Mouse (Mus musculus) lung, embryonic 14.5 days (tissue): Measurements from ENCODE around the gene Tbc1d17. TPM values are rescaled to one million over a fixed set of nuclear protein-coding genes. Genes with fewer than 3 reads are reported as not detected.

ENCODE experiments used
- ATAC-seq: fragments of 200-750 bp; cut with Nextera tagmentation; 2 replicates; pipeline ENCODE4 v1.8.0; 2017; ENCODE audit warnings: mild to moderate bottlenecking, moderate TSS enrichment, moderate library complexity; ENCODE audit not compliant: insufficient read depth
- DNase-seq: peaks from one replicate; pipeline ENCODE4 v3.0.0-alpha.2; 2015
- H3K27ac ChIP-seq: fragments of 300-500 bp; sonication (generic); 2 replicates; pipeline ENCODE4 v1.5.1; 2014; ENCODE audit warnings: low read depth, mild to moderate bottlenecking, moderate library complexity
- H3K27me3 ChIP-seq: fragments of 300-500 bp; sonication (generic); 2 replicates; pipeline ENCODE4 v1.6.1; 2014; ENCODE audit warnings: low read length, control low read depth; ENCODE audit not compliant: insufficient read depth
- H3K36me3 ChIP-seq: fragments of 300-500 bp; sonication (generic); 2 replicates; pipeline ENCODE4 v1.6.1; 2014; ENCODE audit warnings: control low read depth; ENCODE audit not compliant: insufficient read depth
- H3K4me1 ChIP-seq: fragments of 300-500 bp; sonication (generic); 2 replicates; pipeline ENCODE4 v1.6.1; 2014; ENCODE audit warnings: antibody characterized with exemption, control low read depth; ENCODE audit not compliant: insufficient read depth
- H3K4me2 ChIP-seq: fragments of 300-500 bp; sonication (generic); 2 replicates; pipeline ENCODE4 v1.6.1; 2014; ENCODE audit warnings: mild to moderate bottlenecking
- H3K4me3 ChIP-seq: fragments of 300-500 bp; sonication (generic); 2 replicates; pipeline ENCODE4 v1.5.1; 2014; ENCODE audit warnings: low read depth, low read length
- H3K9ac ChIP-seq: fragments of 300-500 bp; sonication (generic); 2 replicates; pipeline ENCODE4 v1.6.1; 2014
- H3K9me3 ChIP-seq: fragments of 300-500 bp; sonication (generic); 2 replicates; pipeline ENCODE4 v1.6.1; 2016; ENCODE audit warnings: low read depth, low read length, control low read depth
- CTCF ChIP-seq: IDR thresholded peaks from 2 replicates; pipeline ENCODE4 v1.5.1; 2016; ENCODE audit warnings: antibody characterized with exemption, low read depth
- WGBS: fragments of 180-500 bp; shearing (Covaris S2); extraction: QIAGEN DNeasy Blood & Tissue Kit; methylation state at CpG from one replicate; pipeline ENCODE4 v1.1.7; 2014; 5-methylcytosine and 5-hydroxymethylcytosine counted together
- polyA plus RNA-seq: library from polyadenylated mRNA; unstranded; fragments of >200 nt; fragmentation: Nextera tagmentation; extraction: Ambion mirVana; gene quantifications from 2 replicates; pipeline ENCODE4 v1.2.1, GENCODE M21; 2014

Gene Tbc1d17
- polyA plus RNA-seq, 1 experiment from 2014 or later = 73.7 TPM

DNA sequence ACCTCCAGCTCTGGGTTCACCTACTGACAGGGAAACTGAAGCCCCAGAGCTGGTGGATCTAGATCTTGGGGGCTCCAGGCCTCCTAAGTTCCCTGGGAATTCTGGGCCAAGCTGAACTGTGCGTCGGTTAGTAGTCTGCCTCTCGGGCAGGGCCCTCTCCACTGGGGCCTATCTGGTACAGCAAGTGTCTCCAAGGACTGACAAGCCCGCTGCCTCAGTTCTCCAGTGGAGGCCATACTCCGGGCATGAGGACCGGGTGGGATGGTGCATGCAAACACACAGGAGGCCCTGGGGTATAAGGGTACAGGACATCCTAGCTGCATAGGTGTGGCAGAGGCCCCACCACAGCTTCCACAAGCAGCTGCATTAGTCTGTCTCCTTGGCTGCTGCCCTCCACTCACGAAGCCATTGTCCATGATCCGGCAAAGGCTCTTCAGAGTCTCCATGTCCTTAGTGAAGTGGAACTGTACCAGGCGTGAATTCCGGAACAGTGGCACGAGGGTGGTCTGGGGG lies 15.2 kb upstream of the Tbc1d17 start:
- Histone ChIP-seq H3K36me3 (peaks cover 56% of the 10 kb centered on the region), H3K4me2 (no peak overlapping the region), H3K9me3 (no peaks in the 10 kb centered on the region), H3K27me3 (no peaks in the 10 kb centered on the region), H3K27ac (no peak overlapping the region), H3K4me3 (no peak overlapping the region), H3K4me1 (peaks cover 24% of the 10 kb centered on the region), H3K9ac (no peak overlapping the region)
- DNase-seq = no peak
- 87% methylated on average over 11 of the region's 11 CpGs for WGBS
- no peak for TF ChIP-seq CTCF
- no peak for ATAC-seq

GRCm38 (mm10) chr7:44863210-44863609 lies 14.3 kb upstream of the Tbc1d17 start:
- no peak for TF ChIP-seq CTCF
- Histone ChIP-seq H3K4me3 (no peak overlapping the region), H3K36me3 (peaks cover 56% of the 10 kb centered on the region), H3K4me1 (peaks cover 23% of the 10 kb centered on the region), H3K27me3 (no peaks in the 10 kb centered on the region), H3K9me3 (no peaks in the 10 kb centered on the region), H3K4me2 (no peak overlapping the region), H3K9ac (no peak overlapping the region), H3K27ac (no peak overlapping the region)
- ATAC-seq (no peak), DNase-seq (no peak)
- 78% methylated on average over 14 of the region's 14 CpGs for WGBS

DNA sequence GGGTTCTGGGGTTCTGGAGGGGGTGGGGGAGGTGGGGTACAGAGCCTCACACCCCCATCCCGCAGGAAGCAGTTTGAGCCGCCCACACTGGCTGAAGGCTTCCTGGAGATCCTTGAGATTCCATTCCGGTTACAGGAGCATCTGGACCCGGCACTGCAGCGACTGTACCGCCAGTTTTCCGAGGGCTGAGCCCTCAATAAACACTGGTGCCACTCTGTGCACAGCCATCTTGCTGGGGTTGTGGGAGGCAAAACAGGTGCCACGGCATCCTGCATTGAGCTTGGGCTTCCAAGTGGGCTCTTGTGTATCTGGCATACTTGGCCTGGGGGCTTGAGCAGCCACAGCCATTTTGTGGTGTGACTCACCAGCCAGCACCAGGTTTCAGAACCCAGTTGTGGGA lies 13.6 kb upstream of the Tbc1d17 start:
- Histone ChIP-seq H3K27me3 (no peaks in the 10 kb centered on the region), H3K4me2 (no peak overlapping the region), H3K9me3 (no peaks in the 10 kb centered on the region), H3K4me1 (peaks cover 17% of the 10 kb centered on the region), H3K27ac (no peak overlapping the region; the same call in 1 of the 2 replicates), H3K36me3 (peaks cover 56% of the 10 kb centered on the region), H3K4me3 (no peak overlapping the region), H3K9ac (no peak overlapping the region)
- TF ChIP-seq CTCF = no peak
- DNase-seq (no peak), ATAC-seq (no peak)
- 65% methylated on average over 8 of the region's 8 CpGs for WGBS

- TF ChIP-seq CTCF = no peak
- Histone ChIP-seq H3K9ac (no peak overlapping the region), H3K4me1 (peaks cover 9% of the 10 kb centered on the region), H3K27ac (peak overlapping the region; percentile 67; the same call in 1 of the 2 replicates), H3K4me2 (no peak overlapping the region), H3K4me3 (no peak overlapping the region), H3K9me3 (no peaks in the 10 kb centered on the region), H3K36me3 (peaks cover 54% of the 10 kb centered on the region), H3K27me3 (no peaks in the 10 kb centered on the region)
- no peak for ATAC-seq
- WGBS = 72% methylated on average over 14 of the region's 14 CpGs
- no peak for DNase-seq
These were observed 12.5 kb upstream of the Tbc1d17 start for GRCm38 (mm10) chr7:44861429-44861816.

DNA sequence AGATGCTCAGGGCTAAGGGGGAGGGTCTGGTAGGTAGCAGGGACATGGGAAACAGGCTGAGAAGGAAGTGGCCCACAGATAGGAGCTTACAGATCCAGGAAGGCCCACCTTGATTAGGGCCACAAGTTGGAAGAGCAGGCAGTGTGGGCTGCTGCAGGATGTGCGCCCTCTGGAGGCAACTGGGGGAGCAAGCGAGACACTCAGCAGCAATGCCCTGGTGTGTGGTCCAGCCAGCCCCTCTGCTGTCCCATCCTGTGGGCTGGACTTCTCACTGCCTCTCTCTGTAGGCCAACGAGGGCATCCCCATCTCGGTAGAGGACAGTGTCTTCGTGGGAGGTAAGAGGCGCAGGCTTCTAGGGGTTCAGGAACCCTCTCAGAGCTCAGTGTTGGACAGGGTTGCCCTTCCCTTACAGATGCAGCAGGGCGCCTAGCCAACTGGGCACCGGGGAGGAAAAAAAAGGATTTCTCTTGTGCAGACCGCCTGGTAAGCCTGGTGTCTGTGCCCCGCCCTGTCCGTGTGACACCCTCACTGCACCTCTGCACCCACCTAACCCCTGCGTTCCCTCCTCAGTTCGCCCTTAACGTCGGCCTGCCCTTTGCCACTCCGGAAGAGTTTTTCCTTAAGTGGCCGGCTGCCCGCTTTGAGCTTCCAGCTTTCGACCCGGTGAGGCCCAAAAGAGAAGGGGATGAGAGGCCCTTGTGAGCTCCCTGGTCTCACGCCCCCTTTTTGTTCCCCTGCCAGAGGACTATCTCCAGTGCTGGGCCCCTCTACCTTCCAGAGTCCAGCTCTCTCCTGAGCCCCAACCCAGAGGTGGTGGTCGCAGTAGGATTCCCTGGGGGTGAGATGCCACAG lies 11.9 kb upstream of the Tbc1d17 start:
- peak overlapping the region; percentile 67 for H3K27ac ChIP-seq
- WGBS = 47% methylated on average over 22 of the region's 22 CpGs
- H3K4me3 ChIP-seq = no peak overlapping the region
- peaks cover 48% of the 10 kb centered on the region for H3K36me3 ChIP-seq
- peak; percentile 59 for ATAC-seq
- H3K9ac ChIP-seq = no peak overlapping the region
- no peaks in the 10 kb centered on the region for H3K27me3 ChIP-seq
- peaks cover 8% of the 10 kb centered on the region for H3K4me1 ChIP-seq
- no peaks in the 10 kb centered on the region for H3K9me3 ChIP-seq
- DNase-seq = peak; percentile 90
- no peak overlapping the region for H3K4me2 ChIP-seq
- peak; percentile 94 for TF ChIP-seq CTCF

GRCm38 (mm10) chr7:44859896-44860295 lies 11.0 kb upstream of the Tbc1d17 start:
- H3K9me3 ChIP-seq = no peaks in the 10 kb centered on the region
- H3K36me3 ChIP-seq = peaks cover 39% of the 10 kb centered on the region
- no peak overlapping the region for H3K9ac ChIP-seq
- H3K4me3 ChIP-seq = no peak overlapping the region
- WGBS = 86% methylated on average over 11 of the region's 11 CpGs
- no peak for TF ChIP-seq CTCF
- no peak for ATAC-seq
- H3K4me2 ChIP-seq = no peak overlapping the region
- no peak overlapping the region for H3K27ac ChIP-seq
- H3K4me1 ChIP-seq = peaks cover 8% of the 10 kb centered on the region
- DNase-seq = no peak
- no peaks in the 10 kb centered on the region for H3K27me3 ChIP-seq

GRCm38 (mm10) chr7:44857905-44858304 lies 9.0 kb upstream of the Tbc1d17 start:
- Histone ChIP-seq H3K4me1 (peaks cover 21% of the 10 kb centered on the region), H3K4me3 (peak overlapping the region; percentile 70), H3K27me3 (no peaks in the 10 kb centered on the region), H3K9me3 (no peaks in the 10 kb centered on the region), H3K4me2 (peak overlapping the region; percentile 97), H3K27ac (peak overlapping the region; percentile 24; the same call in 1 of the 2 replicates), H3K9ac (peak overlapping the region; percentile 78), H3K36me3 (peaks cover 30% of the 10 kb centered on the region)
- ATAC-seq (no peak), DNase-seq (peak; percentile 77)
- WGBS = 25% methylated on average over 8 of the region's 8 CpGs
- no peak for TF ChIP-seq CTCF
